Mouse (Mus musculus): Measurements from ENCODE around the gene Rab13. TPM values are rescaled to one million over a fixed set of nuclear protein-coding genes. Genes with fewer than 3 reads are reported as not detected.

Rab13 gene
- polyA plus RNA-seq, 1 experiment, result 7.7 TPM

DNA sequence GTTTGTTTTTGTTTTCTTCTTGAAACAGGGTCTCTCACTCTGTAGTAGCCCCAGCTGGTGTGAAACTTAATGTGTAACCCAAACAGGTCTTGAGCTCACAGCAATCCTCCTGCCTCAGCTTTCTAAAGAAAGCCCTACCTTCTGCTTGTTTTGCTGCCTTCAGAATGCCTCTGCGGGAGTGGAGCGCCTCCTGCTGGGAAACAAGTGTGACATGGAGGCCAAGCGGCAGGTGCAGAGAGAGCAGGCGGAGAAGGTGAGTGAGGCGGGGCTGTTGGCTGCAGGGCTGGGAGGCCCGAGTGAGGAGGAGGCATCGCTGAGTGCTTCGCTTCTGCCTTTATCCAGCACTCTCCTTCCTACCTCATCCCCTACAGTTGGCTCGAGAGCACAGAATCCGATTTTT is 10.8 kb downstream of the Rab13 start:
- H3K27me3 ChIP-seq (replicated peaks; ENCODE audit: control insufficient read depth, insufficient read depth, low read length), result no peaks in the 10 kb centered on the region
- TF ChIP-seq POLR2A (IDR thresholded peaks at IDR 0.05; ENCODE audit: low read depth, low read length) (no peak), CTCF (conservative IDR thresholded peaks at IDR 0.05; ENCODE audit: insufficient read depth, insufficient read length, low read depth, low read length) (no peak)
- no peak for DNase-seq
- H3K4me1 ChIP-seq (ENCODE audit: control insufficient read depth, insufficient read depth, low read length), result 0 out of 2 replicates have a peak, but pooled peaks cover 5% of the 10 kb centered on the region
- no peak overlapping the region for H3K27ac ChIP-seq (ENCODE audit: insufficient read depth, low read depth, low read length)
- no peaks in the 10 kb centered on the region for H3K36me3 ChIP-seq (ENCODE audit: control insufficient read depth, insufficient read depth, low read length)
- WGBS, result 88% methylated on average over 10 of the region's 10 CpGs
- no peak overlapping the region for H3K4me3 ChIP-seq (ENCODE audit: insufficient read depth, low read depth, low read length)

DNA sequence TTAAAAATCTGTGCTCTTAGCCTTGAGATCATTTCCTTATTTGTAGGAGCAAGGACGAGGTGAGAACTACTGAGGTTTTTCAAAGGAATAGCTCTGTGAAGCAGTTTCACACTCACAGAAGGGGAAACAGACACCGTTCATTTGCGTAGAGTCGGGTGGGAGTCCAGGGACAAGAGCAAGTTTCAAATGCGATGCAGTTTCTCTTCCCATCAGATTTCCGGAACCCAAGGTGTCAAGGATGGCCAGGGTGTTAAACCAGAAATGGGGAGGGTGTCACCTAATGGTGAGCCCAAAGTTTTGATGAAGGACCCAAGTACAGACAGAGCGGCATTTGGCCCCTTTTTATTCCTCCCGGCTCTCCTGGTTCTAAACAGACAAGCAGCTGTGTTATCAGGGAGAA is 17.6 kb downstream of the Rab13 start:
- Histone ChIP-seq H3K4me3 (ENCODE audit: insufficient read depth, low read depth, low read length) (peak overlapping the region; percentile 67), H3K27ac (ENCODE audit: insufficient read depth, low read depth, low read length) (no peak overlapping the region; the same call in 1 of the 2 replicates), H3K36me3 (ENCODE audit: control insufficient read depth, insufficient read depth, low read length) (peaks cover 2% of the 10 kb centered on the region; the same call in 1 of the 2 replicates), H3K4me1 (ENCODE audit: control insufficient read depth, insufficient read depth, low read length) (peaks cover 2% of the 10 kb centered on the region; the same call in 1 of the 2 replicates), H3K27me3 (replicated peaks; ENCODE audit: control insufficient read depth, insufficient read depth, low read length) (no peaks in the 10 kb centered on the region)
- WGBS, result 12% methylated on average over 8 of the region's 8 CpGs
- TF ChIP-seq CTCF (conservative IDR thresholded peaks at IDR 0.05; ENCODE audit: insufficient read depth, insufficient read length, low read depth, low read length) (no peak), POLR2A (IDR thresholded peaks at IDR 0.05; ENCODE audit: low read depth, low read length) (no peak)
- no peak for DNase-seq

DNA sequence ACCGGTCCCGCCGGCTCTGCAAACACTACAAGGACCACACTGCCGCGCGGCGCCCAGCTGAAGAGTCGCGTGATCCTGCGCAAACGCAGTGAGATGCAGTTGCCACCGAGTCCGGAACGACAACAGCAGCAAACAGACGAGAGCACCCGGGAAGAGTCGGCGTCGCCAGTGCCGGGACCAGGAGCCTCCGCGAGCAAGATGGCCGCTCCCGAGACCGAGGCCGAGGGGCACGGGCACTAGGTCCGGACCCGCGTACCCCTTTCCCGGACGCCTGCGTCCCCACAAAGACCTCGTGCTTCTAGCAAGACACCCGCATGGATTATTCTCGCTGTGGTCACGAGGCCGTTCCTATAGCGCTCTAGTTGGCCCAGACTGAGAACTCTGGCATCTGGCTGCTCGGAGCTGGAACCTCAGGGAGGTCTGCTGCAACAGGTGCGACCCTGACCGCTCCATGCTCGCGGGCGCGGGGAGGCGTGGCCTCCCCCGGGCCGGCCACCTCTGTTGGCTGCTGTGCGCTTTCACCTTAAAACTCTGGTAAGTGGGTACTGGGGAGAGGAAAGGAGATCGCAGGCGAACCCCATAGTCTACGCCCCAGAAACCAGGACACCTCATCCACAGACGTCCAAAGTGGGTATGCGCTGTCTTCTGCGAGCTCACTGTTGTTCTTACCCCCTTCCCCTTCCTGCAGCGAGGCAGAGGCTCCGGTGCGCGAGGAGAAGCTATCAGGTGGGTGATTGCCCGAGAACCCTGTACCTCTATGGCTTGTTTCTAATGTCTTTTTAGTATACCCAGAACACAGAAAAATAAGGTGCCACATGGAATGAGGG is 18.2 kb downstream of the Rab13 start, which contains the start of gene Jtb:
Jtb (plus strand) TSS at position 91 of the 827 bp plus-strand sequence.
- under 1% methylated on average over 61 of the region's 61 CpGs for WGBS
- TF ChIP-seq POLR2A (IDR thresholded peaks at IDR 0.05; ENCODE audit: low read depth, low read length), result peak; percentile 14
- 0 out of 2 replicates have a peak, but pooled peaks have one; percentile 8 for TF ChIP-seq CTCF (conservative IDR thresholded peaks at IDR 0.05; ENCODE audit: insufficient read depth, insufficient read length, low read depth, low read length)
- H3K27me3 ChIP-seq (replicated peaks; ENCODE audit: control insufficient read depth, insufficient read depth, low read length), result no peaks in the 10 kb centered on the region
- DNase-seq, result peak; percentile 98
- H3K36me3 ChIP-seq (ENCODE audit: control insufficient read depth, insufficient read depth, low read length), result peaks cover 2% of the 10 kb centered on the region; the same call in 1 of the 2 replicates
- H3K4me1 ChIP-seq (ENCODE audit: control insufficient read depth, insufficient read depth, low read length), result peaks cover 2% of the 10 kb centered on the region; the same call in 1 of the 2 replicates
- H3K27ac ChIP-seq (ENCODE audit: insufficient read depth, low read depth, low read length), result peak within 1 kb of the TSS; percentile 77
- H3K4me3 ChIP-seq (ENCODE audit: insufficient read depth, low read depth, low read length), result peak within 1 kb of the TSS; percentile 67

DNA sequence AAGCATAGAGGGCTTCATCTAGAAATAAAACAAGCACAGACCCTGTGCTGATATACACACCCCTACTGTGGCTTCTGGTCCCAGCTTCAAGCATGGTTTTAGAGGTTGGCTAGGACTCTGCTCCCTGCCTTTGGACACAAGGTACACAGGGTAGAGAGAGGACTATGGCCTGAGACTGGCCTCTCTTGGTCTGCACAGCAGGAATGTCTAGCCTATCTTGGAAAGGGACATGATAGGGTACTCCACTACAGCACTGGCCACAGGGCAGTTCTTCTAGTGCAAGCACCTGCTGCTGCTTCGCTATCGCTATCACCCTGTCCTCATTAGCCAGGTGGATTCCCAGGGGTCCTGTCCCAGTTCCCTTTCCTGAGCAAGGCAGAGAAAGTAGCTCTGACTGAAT is 27.8 kb downstream of the Rab13 start:
- TF ChIP-seq CTCF (conservative IDR thresholded peaks at IDR 0.05; ENCODE audit: insufficient read depth, insufficient read length, low read depth, low read length), result no peak
- TF ChIP-seq POLR2A (IDR thresholded peaks at IDR 0.05; ENCODE audit: low read depth, low read length), result no peak

DNA sequence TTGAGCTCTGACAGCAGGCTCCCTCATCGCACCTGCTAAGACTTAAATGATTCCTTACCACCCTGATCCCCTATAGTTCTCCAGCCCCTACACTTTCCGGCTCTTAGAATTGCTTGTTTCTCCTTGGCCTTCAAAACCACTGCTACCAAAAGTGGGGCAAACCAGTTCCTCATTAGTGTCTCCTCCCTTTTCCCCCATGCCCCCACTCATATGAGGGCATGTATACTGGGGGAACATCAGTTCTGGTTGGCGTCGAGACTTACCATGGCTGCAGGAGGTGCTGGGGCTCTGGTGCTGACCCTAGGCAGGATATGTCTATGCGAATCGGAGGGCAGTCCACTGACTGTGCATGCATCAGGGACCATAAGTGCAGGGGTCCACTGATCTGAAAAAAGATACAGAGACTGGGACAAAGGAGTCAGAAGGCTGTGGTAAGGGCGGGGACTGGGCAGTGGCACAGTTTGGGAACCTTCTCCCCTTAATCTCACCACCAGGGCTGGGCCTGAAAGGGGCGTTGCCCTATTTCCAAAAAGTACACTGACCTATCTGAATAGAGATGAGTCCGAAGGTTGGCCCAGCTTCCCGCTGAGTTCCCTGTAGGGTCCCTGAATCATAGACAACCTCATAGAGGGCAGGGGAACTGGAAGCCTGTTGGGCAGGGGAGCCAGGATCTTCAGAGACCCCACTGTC is 28.3 kb downstream of the Rab13 start:
- Histone ChIP-seq H3K4me3 (ENCODE audit: insufficient read depth, low read depth, low read length) (no peak overlapping the region), H3K36me3 (ENCODE audit: control insufficient read depth, insufficient read depth, low read length) (no peaks in the 10 kb centered on the region), H3K4me1 (ENCODE audit: control insufficient read depth, insufficient read depth, low read length) (peaks cover 11% of the 10 kb centered on the region; the same call in 1 of the 2 replicates), H3K27me3 (replicated peaks; ENCODE audit: control insufficient read depth, insufficient read depth, low read length) (no peaks in the 10 kb centered on the region), H3K27ac (ENCODE audit: insufficient read depth, low read depth, low read length) (no peak overlapping the region)
- TF ChIP-seq CTCF (conservative IDR thresholded peaks at IDR 0.05; ENCODE audit: insufficient read depth, insufficient read length, low read depth, low read length) (no peak), POLR2A (IDR thresholded peaks at IDR 0.05; ENCODE audit: low read depth, low read length) (no peak)
- DNase-seq, result no peak
- 90% methylated on average over 10 of the region's 10 CpGs for WGBS

More for the DNA sequence above, 27.8 kb downstream of the Rab13 start:
- Histone ChIP-seq H3K4me3 (ENCODE audit: insufficient read depth, low read depth, low read length) (no peak overlapping the region), H3K27ac (ENCODE audit: insufficient read depth, low read depth, low read length) (no peak overlapping the region), H3K36me3 (ENCODE audit: control insufficient read depth, insufficient read depth, low read length) (no peaks in the 10 kb centered on the region), H3K4me1 (ENCODE audit: control insufficient read depth, insufficient read depth, low read length) (peaks cover 11% of the 10 kb centered on the region; the same call in 1 of the 2 replicates), H3K27me3 (replicated peaks; ENCODE audit: control insufficient read depth, insufficient read depth, low read length) (no peaks in the 10 kb centered on the region)
- 61% methylated on average over 2 of the region's 2 CpGs for WGBS
- DNase-seq, result peak; percentile 76

DNA sequence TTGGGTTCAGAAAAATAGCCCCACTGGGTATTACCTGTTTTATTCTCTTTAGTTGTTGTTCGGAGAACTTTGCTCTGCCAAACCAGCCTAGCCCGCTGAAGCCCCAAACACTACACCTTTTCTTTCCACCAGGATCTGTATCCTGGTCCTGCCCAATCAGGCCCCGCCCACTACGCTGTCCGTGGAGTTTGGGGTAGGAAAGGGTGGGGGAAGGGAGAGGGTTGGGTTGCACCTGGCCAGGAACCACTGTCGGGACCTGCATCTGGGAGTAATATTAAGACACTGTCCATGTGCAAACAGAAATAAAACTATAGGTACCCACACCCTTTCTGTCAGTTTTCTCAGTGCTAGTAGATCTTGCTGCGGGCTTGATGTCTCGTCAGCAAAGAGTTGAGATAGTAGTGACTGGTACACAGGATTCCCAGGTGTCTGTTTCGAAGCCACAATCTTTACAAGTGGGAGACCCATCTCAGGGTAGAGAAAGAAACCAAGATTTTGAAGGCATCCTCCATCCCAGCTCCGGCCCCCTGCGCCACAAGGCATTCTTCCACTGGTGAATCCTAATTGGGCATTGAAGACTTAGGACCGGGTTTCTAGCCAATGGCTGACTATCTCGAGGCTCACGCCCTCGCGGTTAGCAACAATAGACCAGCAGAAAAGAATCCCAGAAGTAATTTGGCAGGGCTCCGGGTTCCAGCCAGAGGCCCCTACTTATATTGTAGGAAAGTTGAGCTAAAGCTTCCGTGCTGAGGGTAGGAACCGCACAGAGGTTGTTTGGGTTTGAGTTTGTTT is 29.7 kb downstream of the Rab13 start, which contains the start of gene Creb3l4:
Creb3l4 (minus strand) TSS at position 529 of the 792 bp plus-strand sequence.
- H3K36me3 ChIP-seq (ENCODE audit: control insufficient read depth, insufficient read depth, low read length), result no peaks in the 10 kb centered on the region
- H3K27me3 ChIP-seq (replicated peaks; ENCODE audit: control insufficient read depth, insufficient read depth, low read length), result no peaks in the 10 kb centered on the region
- peaks cover 11% of the 10 kb centered on the region; the same call in 1 of the 2 replicates for H3K4me1 ChIP-seq (ENCODE audit: control insufficient read depth, insufficient read depth, low read length)
- H3K27ac ChIP-seq (ENCODE audit: insufficient read depth, low read depth, low read length), result no peak within 1 kb of the TSS
- DNase-seq, result peak; percentile 56
- WGBS, result 31% methylated on average over 19 of the region's 19 CpGs
- TF ChIP-seq CTCF (conservative IDR thresholded peaks at IDR 0.05; ENCODE audit: insufficient read depth, insufficient read length, low read depth, low read length), result no peak
- TF ChIP-seq POLR2A (IDR thresholded peaks at IDR 0.05; ENCODE audit: low read depth, low read length), result no peak
- H3K4me3 ChIP-seq (ENCODE audit: insufficient read depth, low read depth, low read length), result peak within 1 kb of the TSS; percentile 29

All from kidney, adult 2 months (tissue).